8 mouse cellular contexts compared by ENCODE assay signal in the genomic region with DNA sequence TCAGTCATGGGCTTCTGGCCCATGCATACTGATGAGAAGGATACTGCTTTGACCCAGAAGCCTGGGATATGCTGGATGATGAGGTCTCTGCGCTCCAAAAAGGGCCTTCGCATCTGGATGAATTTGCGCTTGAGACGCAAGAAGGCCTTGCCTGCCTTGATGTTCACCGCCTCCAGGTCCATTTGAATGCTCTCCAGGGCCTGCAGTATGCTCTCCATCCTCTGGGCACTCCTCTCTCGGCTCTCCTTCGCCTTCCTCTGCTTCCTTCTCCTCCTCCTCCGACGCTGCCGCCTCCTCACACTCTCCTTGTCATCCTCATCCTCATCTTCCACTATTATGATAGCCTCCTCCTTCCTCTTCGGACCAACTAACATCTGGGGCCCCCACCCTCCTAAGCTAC. TPM values are rescaled to one million over a fixed set of nuclear protein-coding genes. Genes with fewer than 3 reads are reported as not detected.
DNase-seq lines count a peak whose midpoint lies in the region; ATAC-seq and TF ChIP-seq lines count a peak whose summit lies in the region.

No protein-coding gene starts in this region.

- peak overlapping the region; percentile 92 for H3K27ac ChIP-seq in hindbrain, embryonic 14.5 days
- H3K27ac ChIP-seq in midbrain, embryonic 11.5 days (ENCODE audit: low read depth, low read length): no peak overlapping the region

- H3K4me1 ChIP-seq in hindbrain, embryonic 14.5 days (replicated peaks; ENCODE audit: control insufficient read depth, insufficient read depth, low read length): peaks cover 23% of the 10 kb centered on the region
- H3K4me1 ChIP-seq in midbrain, embryonic 11.5 days (ENCODE audit: control insufficient read depth, insufficient read depth, low read length): peaks cover 6% of the 10 kb centered on the region

- peak overlapping the region; percentile 70 for H3K4me3 ChIP-seq in hindbrain, embryonic 14.5 days (replicated peaks; ENCODE audit: low read length)
- peak overlapping the region; percentile 62 for H3K4me3 ChIP-seq in midbrain, embryonic 11.5 days (ENCODE audit: low read depth, low read length)

- intact Hi-C loops in heart, postnatal 36 days (cut with DNase I): loop anchor here (5.0 to 10.0 kb wide), 3 partner anchors 109 to 407 kb away; partner anchors contain the start of gene Kdm5c

- peak overlapping the region; percentile 67 for H3K4me2 ChIP-seq in hindbrain, embryonic 14.5 days (replicated peaks)
- peak overlapping the region; percentile 51 for H3K4me2 ChIP-seq in midbrain, embryonic 11.5 days

- peaks cover 95% of the 10 kb centered on the region for H3K27me3 ChIP-seq in hindbrain, embryonic 14.5 days (ENCODE audit: control insufficient read depth, insufficient read depth, low read length)
- H3K27me3 ChIP-seq in midbrain, embryonic 11.5 days (ENCODE audit: control insufficient read depth, insufficient read depth, low read length): peaks cover 65% of the 10 kb centered on the region

- TF ChIP-seq POLR2A in brain, embryonic 14.5 days (IDR thresholded peaks at IDR 0.05; ENCODE audit: borderline replicate concordance, extremely low read depth, insufficient read depth, insufficient read length, poor library complexity, severe bottlenecking): no peak

- 0 out of 2 replicates have a peak, but pooled peaks have one; percentile 7 for TF ChIP-seq CTCF in brain, embryonic 14.5 days (IDR thresholded peaks at IDR 0.05; ENCODE audit: borderline replicate concordance, extremely low read depth, insufficient read depth, insufficient read length)

- peak; percentile 89 for DNase-seq in heart, adult 11 months
- DNase-seq in heart, postnatal 36 days: no peak
- peak; percentile 9 for DNase-seq in 3134 (ENCODE audit: extremely low read depth, insufficient read length, low spot score)
- DNase-seq in brain, embryonic 14.5 days (ENCODE audit: low read depth): peak; percentile 31
- peak; percentile 34 for DNase-seq in hindbrain, embryonic 14.5 days (ENCODE audit: low spot score)
- no peak for DNase-seq in midbrain, embryonic 11.5 days (ENCODE audit: low spot score, missing footprints)
- DNase-seq in thymus, postnatal 36 days: no peak
- DNase-seq in adrenal gland, postnatal 4 days (ENCODE audit: low spot score in 2 of 2): no peak

- no peaks in the 10 kb centered on the region for H3K9me3 ChIP-seq in hindbrain, embryonic 14.5 days (ENCODE audit: control insufficient read depth, low read length)
- no peaks in the 10 kb centered on the region for H3K9me3 ChIP-seq in midbrain, embryonic 11.5 days (ENCODE audit: control insufficient read depth, low read length)

- no peak for ATAC-seq in hindbrain, embryonic 14.5 days (ENCODE audit: low FRiP score)
- no peak for ATAC-seq in midbrain, embryonic 11.5 days (ENCODE audit: low FRiP score)

- H3K9ac ChIP-seq in hindbrain, embryonic 14.5 days: peak overlapping the region; percentile 79
- peak overlapping the region; percentile 73 for H3K9ac ChIP-seq in midbrain, embryonic 11.5 days (ENCODE audit: low read length)

- 34% methylated on average over 11 of the region's 11 CpGs for WGBS in hindbrain, embryonic 14.5 days
- WGBS in midbrain, embryonic 11.5 days: 34% methylated on average over 11 of the region's 11 CpGs

- H3K36me3 ChIP-seq in hindbrain, embryonic 14.5 days (replicated peaks; ENCODE audit: control insufficient read depth, insufficient read depth): peaks cover 35% of the 10 kb centered on the region
- no peaks in the 10 kb centered on the region; the same call in 1 of the 2 replicates for H3K36me3 ChIP-seq in midbrain, embryonic 11.5 days (ENCODE audit: control insufficient read depth, insufficient read depth, low read length)

RNA-seq across cellular contexts. Expression of gene Tspyl2, which starts 0.7 kb away (rescaled TPM):
- total RNA-seq in heart, postnatal 36 days (2021): 10 to 100 TPM; 12.0 to 16.7 TPM
- 112 and 126 TPM in 2 replicates for polyA plus RNA-seq in brain, embryonic 14.5 days (2012; rRNA removed)
- polyA plus RNA-seq in hindbrain, embryonic 14.5 days (2014; fragmentation: Nextera tagmentation; extraction: Ambion mirVana): 39.9 and 40.2 TPM in 2 replicates
- 29.6 and 30.1 TPM in 2 replicates for polyA plus RNA-seq in midbrain, embryonic 11.5 days (2014; fragmentation: Nextera tagmentation; extraction: Ambion mirVana)
- total RNA-seq in adrenal gland, postnatal 4 days (2021): 10 to 100 TPM; 53.5 to 55.2 TPM

RNA-seq across cellular contexts. Expression of gene Kantr, which starts 14.2 kb away (rescaled TPM):
- total RNA-seq in heart, postnatal 36 days (2021): 1 to 10 TPM; 2.7 to 3.7 TPM
- 30.0 and 31.1 TPM in 2 replicates for polyA plus RNA-seq in brain, embryonic 14.5 days (2012; rRNA removed)
- 30.3 and 35.4 TPM in 2 replicates for polyA plus RNA-seq in hindbrain, embryonic 14.5 days (2014; fragmentation: Nextera tagmentation; extraction: Ambion mirVana)
- polyA plus RNA-seq in midbrain, embryonic 11.5 days (2014; fragmentation: Nextera tagmentation; extraction: Ambion mirVana): 16.3 and 16.6 TPM in 2 replicates
- 10 to 100 TPM; 11.7 to 12.7 TPM for total RNA-seq in adrenal gland, postnatal 4 days (2021)

RNA-seq across cellular contexts. Expression of gene Gpr173, which starts 27.0 kb away (rescaled TPM):
- total RNA-seq in heart, postnatal 36 days (2021): under 1 TPM; 0.41 to 0.69 TPM
- polyA plus RNA-seq in brain, embryonic 14.5 days (2012; rRNA removed): 22.3 and 26.3 TPM in 2 replicates
- 6.9 and 7.5 TPM in 2 replicates for polyA plus RNA-seq in hindbrain, embryonic 14.5 days (2014; fragmentation: Nextera tagmentation; extraction: Ambion mirVana)
- 5.6 and 6.2 TPM in 2 replicates for polyA plus RNA-seq in midbrain, embryonic 11.5 days (2014; fragmentation: Nextera tagmentation; extraction: Ambion mirVana)
- total RNA-seq in adrenal gland, postnatal 4 days (2021): 1 to 10 TPM; 6.2 to 7.1 TPM

Comparison
In these comparisons a context has a peak if more than half of its experiments do, and no peak if none do; other contexts are left out.
1. DNase-seq: peak in heart, adult 11 months (single experiment), 3134 (single experiment), brain, embryonic 14.5 days (single experiment) and hindbrain, embryonic 14.5 days (single experiment); none in heart, postnatal 36 days (0 of 2), midbrain, embryonic 11.5 days (single experiment), thymus, postnatal 36 days (0 of 2) and adrenal gland, postnatal 4 days (0 of 2).